Mouse (Mus musculus) heart, postnatal 0 days (tissue): ENCODE data around the gene Rtel1. TPM values are rescaled to one million over a fixed set of nuclear protein-coding genes. Genes with fewer than 3 reads are reported as not detected.
A peak's percentile ranks its signal among the peaks of the same experiment; 100 is the strongest.

Source experiments
- ATAC-seq: fragments of 200-750 bp; cut with Nextera tagmentation; 2 replicates; pipeline ENCODE4 v1.8.0; 2017; ENCODE audit warnings: low read depth, moderate number of reproducible peaks, moderate library complexity; ENCODE audit not compliant: insufficient read depth
- DNase-seq: peaks from one replicate; pipeline ENCODE4 v3.0.0-alpha.2; 2016; ENCODE audit warnings: low spot score
- H3K27ac ChIP-seq: fragments of 300-500 bp; sonication (generic); 2 replicates; pipeline ENCODE4 v1.5.1; 2014; ENCODE audit warnings: low read depth, mild to moderate bottlenecking
- H3K27me3 ChIP-seq: fragments of 300-500 bp; sonication (generic); 2 replicates; pipeline ENCODE4 v1.6.1; 2014; ENCODE audit warnings: low read length, mixed read lengths; ENCODE audit not compliant: control insufficient read depth, insufficient read depth
- H3K36me3 ChIP-seq: fragments of 300-500 bp; sonication (generic); replicated peaks from 2 replicates; pipeline ENCODE4 v1.6.1; 2014; ENCODE audit warnings: low read length, mixed read lengths; ENCODE audit not compliant: control insufficient read depth, insufficient read depth
- H3K4me1 ChIP-seq: fragments of 300-500 bp; sonication (generic); 2 replicates; pipeline ENCODE4 v1.6.1; 2014; ENCODE audit warnings: antibody characterized with exemption; ENCODE audit not compliant: control insufficient read depth, insufficient read depth
- H3K4me2 ChIP-seq: fragments of 300-500 bp; sonication (generic); 2 replicates; pipeline ENCODE4 v1.6.1; 2014; ENCODE audit warnings: low read depth, mild to moderate bottlenecking, low read length, moderate library complexity
- H3K4me3 ChIP-seq: fragments of 300-500 bp; sonication (generic); 2 replicates; pipeline ENCODE4 v1.5.1; 2014; ENCODE audit warnings: low read depth, low read length
- H3K9ac ChIP-seq: fragments of 300-500 bp; sonication (generic); replicated peaks from 2 replicates; pipeline ENCODE4 v1.6.1; 2014; ENCODE audit warnings: low read depth, low read length, mixed read lengths
- H3K9me3 ChIP-seq: fragments of 300-500 bp; sonication (generic); replicated peaks from 2 replicates; pipeline ENCODE4 v1.6.1; 2016; ENCODE audit warnings: low read length; ENCODE audit not compliant: control insufficient read depth
- CTCF ChIP-seq: IDR thresholded peaks from 2 replicates; pipeline ENCODE4 v1.5.1; 2016; ENCODE audit warnings: antibody characterized with exemption, control low read depth, low read depth
- EP300 ChIP-seq: IDR thresholded peaks from 2 replicates; pipeline ENCODE4 v1.6.1; 2016; ENCODE audit warnings: antibody characterized with exemption, low read depth
- WGBS: fragments of 180-500 bp; shearing (Covaris S2); extraction: QIAGEN DNeasy Blood & Tissue Kit; methylation state at CpG from one replicate; pipeline ENCODE4 v1.1.7; 2014; 5-methylcytosine and 5-hydroxymethylcytosine counted together
- polyA plus RNA-seq: library from polyadenylated mRNA; unstranded; fragments of >200 nt; fragmentation: Nextera tagmentation; extraction: Ambion mirVana; gene quantifications from 2 replicates; pipeline ENCODE4 v1.2.1, GENCODE M21; 2015
- total RNA-seq: library from RNA; depleted of rRNA; stranded (reverse); fragments of >200 nt; gene quantifications from 2 replicates; pipeline ENCODE4 v1.2.3, GENCODE M21; 2014; ENCODE audit warnings: low replicate concordance

Rtel1 gene
- total and polyA plus RNA-seq, 2 experiments from 2014 or later: 10.0 to 53.1 TPM

DNA sequence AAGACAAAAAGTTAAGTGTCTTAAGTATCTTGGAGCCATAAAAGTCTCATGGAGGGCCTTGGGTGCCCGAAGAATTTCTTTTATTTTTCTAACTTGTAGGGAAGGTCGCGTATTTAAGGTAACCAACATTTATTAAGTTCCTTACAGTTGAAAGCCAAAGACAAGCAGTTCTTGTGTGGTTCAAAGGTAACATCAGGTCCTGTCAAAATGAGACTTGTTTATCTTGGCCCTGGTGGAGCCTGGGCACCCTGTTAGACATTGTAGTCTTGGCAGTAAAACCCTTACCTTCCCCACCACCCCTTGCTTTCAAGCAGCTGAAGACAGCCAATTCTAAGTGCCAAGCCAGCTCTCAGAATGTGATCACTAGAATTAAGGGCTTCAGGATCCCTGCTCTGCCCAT lies 30.8 kb upstream of the Rtel1 start:
- Histone ChIP-seq H3K4me3 (peak overlapping the region; percentile 81), H3K36me3 (no peaks in the 10 kb centered on the region), H3K27me3 (no peaks in the 10 kb centered on the region), H3K9ac (peak overlapping the region; percentile 92; the same call in 1 of the 2 replicates), H3K4me1 (peaks cover 13% of the 10 kb centered on the region), H3K27ac (no peak overlapping the region), H3K9me3 (no peaks in the 10 kb centered on the region), H3K4me2 (peak overlapping the region; percentile 69)
- ATAC-seq (no peak), DNase-seq (no peak)
- no peak for TF ChIP-seq CTCF
- TF ChIP-seq EP300: no peak
- WGBS: 78% methylated on average over 3 of the region's 3 CpGs

DNA sequence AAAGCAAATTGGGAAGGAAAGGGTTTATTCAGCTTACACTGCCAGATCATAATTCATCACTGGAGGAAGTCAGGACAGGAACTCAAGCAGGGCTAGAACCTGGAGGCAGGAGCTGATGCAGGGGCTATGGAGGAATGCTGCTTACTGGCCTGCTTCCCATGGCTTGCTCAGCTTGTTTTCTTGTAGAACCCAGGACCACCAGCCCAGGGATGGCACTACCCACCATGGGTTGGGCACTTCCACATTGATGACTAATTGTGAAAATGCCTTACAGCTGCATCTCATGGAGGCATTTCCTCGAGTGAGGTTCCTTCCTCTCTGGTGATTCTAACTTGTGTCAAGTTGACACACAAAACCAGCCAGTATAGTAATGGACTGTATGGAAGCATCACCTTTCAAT lies 28.6 kb upstream of the Rtel1 start:
- H3K4me3 ChIP-seq: no peak overlapping the region
- TF ChIP-seq CTCF (no peak), EP300 (no peak)
- no peaks in the 10 kb centered on the region for H3K36me3 ChIP-seq
- no peak overlapping the region for H3K4me2 ChIP-seq
- no peak for DNase-seq
- no peak overlapping the region for H3K9ac ChIP-seq
- no peak overlapping the region for H3K27ac ChIP-seq
- WGBS: 57% methylated on average over 1 of the region's 1 CpGs
- H3K9me3 ChIP-seq: no peaks in the 10 kb centered on the region
- H3K4me1 ChIP-seq: peaks cover 13% of the 10 kb centered on the region
- no peaks in the 10 kb centered on the region for H3K27me3 ChIP-seq
- no peak for ATAC-seq

DNA sequence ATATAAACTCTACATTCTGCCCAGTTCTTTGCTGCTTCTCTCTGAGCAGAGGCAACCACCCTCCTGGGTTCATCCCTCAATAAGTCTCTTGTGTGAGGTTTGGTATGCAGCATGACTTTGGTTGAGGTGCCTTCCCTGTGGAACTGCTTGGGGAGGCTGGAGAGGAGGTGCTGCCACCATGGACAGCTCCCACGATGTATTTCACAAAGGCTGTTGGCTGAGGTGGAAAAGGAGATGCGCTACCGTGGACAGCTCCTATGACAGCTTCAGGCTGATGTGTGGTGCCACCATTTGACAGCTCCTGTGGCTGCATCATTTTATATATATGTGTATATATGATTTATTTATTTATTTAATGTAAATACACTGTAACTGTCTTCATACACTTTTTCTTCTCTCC lies 17.5 kb upstream of the Rtel1 start:
- peaks cover 23% of the 10 kb centered on the region for H3K36me3 ChIP-seq
- 0 out of 2 replicates have a peak, but pooled peaks cover 3% of the 10 kb centered on the region for H3K9me3 ChIP-seq
- H3K4me2 ChIP-seq: no peak overlapping the region
- DNase-seq (no peak), ATAC-seq (no peak)
- TF ChIP-seq CTCF (no peak), EP300 (no peak)
- H3K4me1 ChIP-seq: no peaks in the 10 kb centered on the region
- 27% methylated on average over 3 of the region's 3 CpGs for WGBS
- no peak overlapping the region for H3K27ac ChIP-seq
- no peak overlapping the region for H3K4me3 ChIP-seq
- no peak overlapping the region for H3K9ac ChIP-seq
- H3K27me3 ChIP-seq: peaks cover 15% of the 10 kb centered on the region

GRCm38 (mm10) chr2:181304944-181305343 lies 14.6 kb upstream of the Rtel1 start:
- Histone ChIP-seq H3K27ac (no peak overlapping the region), H3K36me3 (peaks cover 20% of the 10 kb centered on the region), H3K27me3 (peaks cover 34% of the 10 kb centered on the region), H3K9ac (no peak overlapping the region), H3K9me3 (0 out of 2 replicates have a peak, but pooled peaks cover 3% of the 10 kb centered on the region), H3K4me2 (no peak overlapping the region), H3K4me1 (no peaks in the 10 kb centered on the region), H3K4me3 (no peak overlapping the region)
- no peak for ATAC-seq
- TF ChIP-seq EP300 (no peak), CTCF (no peak)
- no peak for DNase-seq
- WGBS: 59% methylated on average over 1 of the region's 1 CpGs

DNA sequence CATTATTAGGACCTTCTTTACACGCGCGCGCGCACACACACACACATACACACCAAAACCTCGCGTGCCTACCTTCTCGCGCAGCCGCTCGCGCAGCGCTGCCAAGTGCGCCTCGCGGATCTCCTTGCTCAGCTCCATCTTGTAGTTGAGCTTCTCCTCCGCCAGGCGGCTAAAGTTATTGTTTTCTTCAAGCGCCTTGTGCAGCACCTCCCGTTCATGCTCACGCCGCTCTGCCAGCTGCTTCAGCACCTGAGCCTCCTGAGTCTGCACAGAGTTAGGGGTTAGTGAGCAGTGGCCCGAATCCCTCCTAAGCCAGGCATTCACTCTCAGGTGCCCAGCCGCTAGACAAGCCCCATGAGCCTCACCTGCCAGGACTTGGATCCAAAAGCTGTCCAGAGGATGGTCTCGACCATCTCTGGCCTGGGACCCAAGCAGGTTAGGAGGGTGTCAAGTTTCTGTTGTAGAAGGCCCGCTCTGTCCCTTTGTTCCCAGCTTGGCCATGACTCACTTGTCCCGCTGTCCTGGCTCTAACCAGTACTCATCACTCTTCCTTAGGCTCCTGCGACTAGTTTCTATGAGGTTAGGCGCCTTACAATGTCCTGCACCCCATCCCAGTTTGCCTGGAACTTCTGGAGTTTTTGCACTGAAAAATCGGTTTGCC lies 12.3 kb upstream of the Rtel1 start:
- ATAC-seq: no peak
- Histone ChIP-seq H3K4me1 (no peaks in the 10 kb centered on the region), H3K4me3 (no peak overlapping the region), H3K36me3 (no peaks in the 10 kb centered on the region), H3K4me2 (no peak overlapping the region), H3K27ac (no peak overlapping the region), H3K9ac (no peak overlapping the region), H3K27me3 (peaks cover 44% of the 10 kb centered on the region), H3K9me3 (no peaks in the 10 kb centered on the region)
- TF ChIP-seq EP300 (no peak), CTCF (peak; percentile 43)
- WGBS: 9% methylated on average over 30 of the region's 30 CpGs
- DNase-seq: peak; percentile 20

DNA sequence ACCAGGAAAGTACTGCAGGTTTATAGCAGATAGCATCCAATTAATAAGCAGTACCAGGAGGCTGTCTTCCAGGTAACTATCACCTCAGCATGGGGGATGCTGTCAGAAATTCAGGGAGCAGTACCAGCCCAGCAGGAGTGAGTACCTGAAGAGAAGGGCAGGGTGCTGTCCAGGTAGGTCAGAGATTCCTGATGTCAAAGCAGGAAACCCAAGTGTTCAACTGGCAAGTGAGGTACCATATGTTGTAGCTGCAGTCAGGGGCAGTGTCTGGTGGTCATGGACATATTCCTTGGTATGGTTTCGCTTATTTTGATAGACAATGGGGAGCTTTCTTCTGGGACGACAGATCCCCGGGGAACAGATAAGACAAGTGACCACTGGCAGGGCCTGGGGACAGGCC lies 7.1 kb upstream of the Rtel1 start:
- WGBS: 60% methylated on average over 3 of the region's 3 CpGs
- no peak overlapping the region for H3K27ac ChIP-seq
- DNase-seq (no peak), ATAC-seq (no peak)
- TF ChIP-seq CTCF (no peak), EP300 (no peak)
- H3K9me3 ChIP-seq: no peaks in the 10 kb centered on the region
- H3K4me3 ChIP-seq: no peak overlapping the region
- H3K4me2 ChIP-seq: no peak overlapping the region
- peaks cover 58% of the 10 kb centered on the region for H3K27me3 ChIP-seq
- no peaks in the 10 kb centered on the region for H3K4me1 ChIP-seq
- no peaks in the 10 kb centered on the region for H3K36me3 ChIP-seq
- H3K9ac ChIP-seq: no peak overlapping the region
